Mouse (Mus musculus) heart, embryonic 15.5 days (tissue): ENCODE results near the gene Zg16. TPM values are rescaled to one million over a fixed set of nuclear protein-coding genes. Genes with fewer than 3 reads are reported as not detected.
"Not testable (repeated sequence)": the region's sequence is repeated elsewhere in the genome, so short reads cannot be mapped to it uniquely, and the experiment has no call there.

Experiments
- ATAC-seq: fragments of 200-750 bp; cut with Nextera tagmentation; replicated peaks from 2 replicates; pipeline ENCODE4 v1.8.0; 2017; ENCODE audit warnings: low read depth, moderate TSS enrichment; ENCODE audit not compliant: insufficient number of reproducible peaks, insufficient read depth, low FRiP score
- H3K27ac ChIP-seq: fragments of 300-500 bp; sonication (generic); 2 replicates; pipeline ENCODE4 v1.5.1; 2015; ENCODE audit warnings: mild to moderate bottlenecking, inconsistent platforms
- H3K27me3 ChIP-seq: fragments of 300-500 bp; sonication (generic); 2 replicates; pipeline ENCODE4 v1.6.1; 2015; ENCODE audit warnings: inconsistent platforms
- H3K36me3 ChIP-seq: fragments of 300-500 bp; sonication (generic); 2 replicates; pipeline ENCODE4 v1.6.1; 2015; ENCODE audit warnings: mild to moderate bottlenecking, inconsistent platforms
- H3K4me1 ChIP-seq: fragments of 300-500 bp; sonication (generic); replicated peaks from 2 replicates; pipeline ENCODE4 v1.6.1; 2015; ENCODE audit warnings: inconsistent platforms
- H3K4me2 ChIP-seq: fragments of 300-500 bp; sonication (generic); 2 replicates; pipeline ENCODE4 v1.6.1; 2015; ENCODE audit warnings: inconsistent platforms, mild to moderate bottlenecking, moderate library complexity
- H3K4me3 ChIP-seq: fragments of 300-500 bp; sonication (generic); 2 replicates; pipeline ENCODE4 v1.5.1; 2015; ENCODE audit warnings: mild to moderate bottlenecking, inconsistent platforms
- H3K9ac ChIP-seq: fragments of 300-500 bp; sonication (generic); 2 replicates; pipeline ENCODE4 v1.6.1; 2015; ENCODE audit warnings: mild to moderate bottlenecking, inconsistent platforms
- H3K9me3 ChIP-seq: fragments of 300-500 bp; sonication (generic); replicated peaks from 2 replicates; pipeline ENCODE4 v1.6.1; 2016; ENCODE audit warnings: inconsistent platforms
- WGBS: fragments of 180-500 bp; shearing (Covaris S2); methylation state at CpG from one replicate; pipeline ENCODE4 v1.1.7; 2015; ENCODE audit warnings: mixed read lengths; 5-methylcytosine and 5-hydroxymethylcytosine counted together
- polyA plus RNA-seq: library from polyadenylated mRNA; unstranded; fragments of >200 nt; fragmentation: Nextera tagmentation; extraction: Ambion mirVana; gene quantifications from 2 replicates; pipeline ENCODE4 v1.2.1, GENCODE M21; 2015

Gene Zg16
- polyA plus RNA-seq, 1 experiment from 2014 or later: not detected

- H3K4me2 ChIP-seq: no peak overlapping the region
- H3K9ac ChIP-seq: no peak overlapping the region
- no peaks in the 10 kb centered on the region for H3K27me3 ChIP-seq
- no peak overlapping the region for H3K4me3 ChIP-seq
- H3K4me1 ChIP-seq: peaks cover 6% of the 10 kb centered on the region
- H3K9me3 ChIP-seq: no peaks in the 10 kb centered on the region
- 80% methylated on average over 3 of the region's 3 CpGs for WGBS
- no peak for ATAC-seq
- H3K36me3 ChIP-seq: no peaks in the 10 kb centered on the region
- H3K27ac ChIP-seq: no peak overlapping the region
Observed at GRCm38 (mm10) chr7:127088083-127088482, 955 bp upstream of the Zg16 start.

- H3K27me3 ChIP-seq, H3K9ac ChIP-seq, H3K36me3 ChIP-seq, H3K4me1 ChIP-seq, H3K4me2 ChIP-seq, ATAC-seq, H3K4me3 ChIP-seq, H3K27ac ChIP-seq, H3K9me3 ChIP-seq: not testable (repeated sequence)
- 32% methylated on average over 6 of the region's 6 CpGs for WGBS
Observed at GRCm38 (mm10) chr7:127085751-127086150, 1.4 kb downstream of the Zg16 start.

DNA sequence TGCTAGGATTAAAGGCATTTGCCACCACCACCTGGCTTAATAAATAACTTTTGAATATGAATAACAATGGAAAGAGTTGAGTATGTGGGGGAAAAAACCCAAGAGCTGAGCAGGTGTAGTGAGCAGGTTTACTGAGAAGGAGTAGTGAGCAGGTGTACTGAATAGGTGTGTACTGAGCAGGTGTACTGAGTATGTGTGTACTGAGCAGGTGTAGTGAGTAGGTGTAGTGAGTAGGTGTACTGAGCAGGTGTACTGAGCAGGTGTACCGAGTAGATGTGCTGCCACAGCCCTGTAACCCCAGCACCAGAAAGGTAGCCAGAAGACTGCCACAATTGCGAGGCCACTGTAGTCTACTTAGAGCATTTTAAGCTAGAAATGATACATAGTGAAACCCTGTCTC is 2.3 kb downstream of the Zg16 start:
- no peaks in the 10 kb centered on the region for H3K36me3 ChIP-seq
- ATAC-seq: no peak
- no peaks in the 10 kb centered on the region for H3K9me3 ChIP-seq
- no peaks in the 10 kb centered on the region for H3K27me3 ChIP-seq
- H3K4me2 ChIP-seq: no peak overlapping the region
- H3K4me3 ChIP-seq: no peak overlapping the region
- no peak overlapping the region for H3K27ac ChIP-seq
- 81% methylated on average over 2 of the region's 2 CpGs for WGBS
- peaks cover 6% of the 10 kb centered on the region for H3K4me1 ChIP-seq
- H3K9ac ChIP-seq: no peak overlapping the region

GRCm38 (mm10) chr7:127083689-127084088 is 3.4 kb downstream of the Zg16 start:
- H3K9ac ChIP-seq: no peak overlapping the region
- peaks cover under 1% of the 10 kb centered on the region for H3K4me1 ChIP-seq
- ATAC-seq: no peak
- no peak overlapping the region for H3K4me2 ChIP-seq
- no peak overlapping the region for H3K27ac ChIP-seq
- H3K4me3 ChIP-seq: no peak overlapping the region
- H3K9me3 ChIP-seq: no peaks in the 10 kb centered on the region
- H3K27me3 ChIP-seq: no peaks in the 10 kb centered on the region
- no peaks in the 10 kb centered on the region for H3K36me3 ChIP-seq
- 71% methylated on average over 4 of the region's 4 CpGs for WGBS

GRCm38 (mm10) chr7:127082995-127083394 is 4.1 kb downstream of the Zg16 start:
- WGBS: 43% methylated on average over 2 of the region's 2 CpGs
- H3K4me2 ChIP-seq: no peak overlapping the region

GRCm38 (mm10) chr7:127082271-127082670 is 4.9 kb downstream of the Zg16 start:
- Histone ChIP-seq H3K27ac (no peak overlapping the region), H3K4me3 (no peak overlapping the region), H3K27me3 (no peaks in the 10 kb centered on the region), H3K36me3 (no peaks in the 10 kb centered on the region), H3K4me2 (no peak overlapping the region), H3K9me3 (no peaks in the 10 kb centered on the region), H3K9ac (no peak overlapping the region), H3K4me1 (no peaks in the 10 kb centered on the region)
- 59% methylated on average over 8 of the region's 8 CpGs for WGBS
- no peak for ATAC-seq

More at GRCm38 (mm10) chr7:127082995-127083394, 4.1 kb downstream of the Zg16 start:
- Histone ChIP-seq H3K9me3 (no peaks in the 10 kb centered on the region), H3K36me3 (no peaks in the 10 kb centered on the region), H3K4me3 (no peak overlapping the region), H3K27ac (no peak overlapping the region), H3K4me1 (no peaks in the 10 kb centered on the region), H3K27me3 (no peaks in the 10 kb centered on the region), H3K9ac (no peak overlapping the region)
- ATAC-seq: no peak

DNA sequence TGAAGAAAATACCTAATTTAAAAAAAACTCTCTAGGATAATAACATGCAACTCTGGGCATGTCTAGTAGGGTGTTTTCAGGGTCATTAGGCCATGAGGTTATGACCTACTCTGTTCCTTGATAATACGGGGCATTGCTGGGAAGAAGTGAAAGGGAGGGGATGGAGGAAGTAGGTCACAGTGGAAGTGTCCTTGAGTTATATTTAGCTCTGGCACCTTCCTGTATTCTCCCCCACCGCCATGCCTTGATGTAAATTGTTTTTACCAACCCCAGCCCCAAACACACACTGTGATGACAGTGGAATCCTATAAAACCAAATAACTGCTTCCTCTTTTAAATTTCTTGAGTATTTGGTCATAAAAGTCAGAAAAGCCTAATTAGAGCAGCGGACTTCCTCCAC is 7.1 kb downstream of the Zg16 start:
- Histone ChIP-seq H3K27me3 (no peaks in the 10 kb centered on the region), H3K9me3 (no peaks in the 10 kb centered on the region), H3K4me3 (no peak overlapping the region), H3K4me1 (0 out of 2 replicates have a peak, but pooled peaks cover 4% of the 10 kb centered on the region), H3K36me3 (no peaks in the 10 kb centered on the region), H3K9ac (no peak overlapping the region), H3K27ac (no peak overlapping the region), H3K4me2 (no peak overlapping the region)
- 53% methylated on average over 3 of the region's 3 CpGs for WGBS
- no peak for ATAC-seq

DNA sequence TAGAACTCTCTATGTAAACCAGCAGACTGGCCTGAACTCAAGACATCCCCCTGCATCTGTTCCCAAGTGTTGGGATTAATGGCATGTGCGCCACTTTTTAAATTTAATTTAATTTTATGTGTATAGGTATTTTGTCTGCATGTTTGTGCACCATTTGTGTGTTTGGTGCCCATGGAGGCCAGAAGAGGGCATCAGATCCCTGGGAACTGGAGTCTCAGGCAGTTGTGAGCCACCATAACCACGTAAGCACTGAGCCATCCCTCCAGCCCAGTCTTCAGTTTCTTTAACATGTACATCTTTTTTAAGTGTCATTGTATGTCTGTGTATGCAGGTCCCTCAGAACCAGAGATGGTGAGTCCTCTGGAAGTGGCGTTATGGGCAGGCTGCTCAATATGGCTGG is 9.4 kb downstream of the Zg16 start:
- H3K27me3 ChIP-seq: no peaks in the 10 kb centered on the region
- no peak for ATAC-seq
- H3K4me3 ChIP-seq: no peak overlapping the region
- H3K4me1 ChIP-seq: 0 out of 2 replicates have a peak, but pooled peaks cover 6% of the 10 kb centered on the region
- 84% methylated on average over 3 of the region's 3 CpGs for WGBS
- no peak overlapping the region for H3K9ac ChIP-seq
- no peak overlapping the region for H3K4me2 ChIP-seq
- H3K36me3 ChIP-seq: no peaks in the 10 kb centered on the region
- no peaks in the 10 kb centered on the region for H3K9me3 ChIP-seq
- H3K27ac ChIP-seq: no peak overlapping the region

DNA sequence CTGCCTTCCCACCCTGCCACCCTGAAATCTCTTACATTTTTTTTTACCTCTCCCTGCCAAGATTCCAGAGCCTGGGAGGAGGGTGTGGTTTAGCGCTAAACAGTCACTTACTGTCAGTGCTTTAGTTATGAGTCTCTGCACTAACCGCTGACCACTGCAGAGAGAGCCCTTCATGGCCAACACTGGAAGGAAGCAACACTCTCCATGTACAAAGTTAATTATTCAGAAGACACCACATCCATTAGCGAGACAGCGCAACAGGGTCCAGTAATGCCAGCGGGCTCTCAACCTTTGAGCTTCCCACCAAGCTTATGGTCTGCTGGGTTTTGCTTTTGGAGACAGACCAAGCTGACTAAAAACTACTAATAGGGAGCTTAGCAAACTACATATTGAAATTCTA is 10.9 kb downstream of the Zg16 start:
- Histone ChIP-seq H3K4me1 (0 out of 2 replicates have a peak, but pooled peaks cover 6% of the 10 kb centered on the region), H3K9ac (no peak overlapping the region)
- WGBS: 80% methylated on average over 5 of the region's 5 CpGs

DNA sequence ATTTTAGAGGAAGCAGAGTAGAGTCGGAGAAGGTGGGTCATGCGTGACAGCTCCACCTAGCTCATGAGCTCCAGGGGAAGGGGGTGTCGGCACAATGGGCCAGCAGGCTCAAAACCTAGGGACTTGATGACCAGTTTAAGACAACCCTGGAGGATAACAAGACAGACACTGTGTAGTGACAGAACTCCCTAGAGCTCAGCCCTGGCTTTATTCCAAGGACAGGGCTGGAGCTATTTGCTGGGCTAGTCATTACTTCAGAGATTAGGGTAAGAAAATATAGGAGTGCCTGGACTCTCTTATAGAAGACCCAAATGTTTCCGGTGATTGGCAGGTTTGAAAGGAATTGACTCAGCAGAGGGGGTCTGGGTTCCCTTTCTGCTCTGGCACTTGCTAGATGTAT is 13.9 kb downstream of the Zg16 start:
- WGBS: 72% methylated on average over 4 of the region's 4 CpGs
- H3K4me1 ChIP-seq: 0 out of 2 replicates have a peak, but pooled peaks cover 6% of the 10 kb centered on the region
- no peak for ATAC-seq

More for the DNA sequence above, 10.9 kb downstream of the Zg16 start:
- Histone ChIP-seq H3K9me3 (no peaks in the 10 kb centered on the region), H3K4me2 (no peak overlapping the region), H3K27me3 (no peaks in the 10 kb centered on the region), H3K36me3 (no peaks in the 10 kb centered on the region), H3K27ac (no peak overlapping the region), H3K4me3 (no peak overlapping the region)
- ATAC-seq: no peak

GRCm38 (mm10) chr7:127070871-127071413 is 16.2 kb downstream of the Zg16 start:
- H3K27ac ChIP-seq: no peak overlapping the region
- 0 out of 2 replicates have a peak, but pooled peaks cover 5% of the 10 kb centered on the region for H3K4me1 ChIP-seq
- no peak overlapping the region for H3K4me3 ChIP-seq
- no peak overlapping the region for H3K4me2 ChIP-seq
- no peak for ATAC-seq
- no peaks in the 10 kb centered on the region for H3K9me3 ChIP-seq
- no peak overlapping the region for H3K9ac ChIP-seq
- H3K27me3 ChIP-seq: no peaks in the 10 kb centered on the region
- H3K36me3 ChIP-seq: no peaks in the 10 kb centered on the region
- WGBS: 68% methylated on average over 4 of the region's 4 CpGs

More for the DNA sequence above, 13.9 kb downstream of the Zg16 start:
- no peak overlapping the region for H3K27ac ChIP-seq
- no peak overlapping the region for H3K9ac ChIP-seq
- H3K36me3 ChIP-seq: no peaks in the 10 kb centered on the region
- no peaks in the 10 kb centered on the region for H3K9me3 ChIP-seq
- no peaks in the 10 kb centered on the region for H3K27me3 ChIP-seq
- H3K4me2 ChIP-seq: no peak overlapping the region
- no peak overlapping the region for H3K4me3 ChIP-seq

- H3K9me3 ChIP-seq: no peaks in the 10 kb centered on the region
- 45% methylated on average over 4 of the region's 4 CpGs for WGBS
- ATAC-seq: no peak
- no peak overlapping the region for H3K27ac ChIP-seq
- H3K4me3 ChIP-seq: no peak overlapping the region
- H3K36me3 ChIP-seq: no peaks in the 10 kb centered on the region
- H3K4me2 ChIP-seq: no peak overlapping the region
- H3K27me3 ChIP-seq: no peaks in the 10 kb centered on the region
- no peak overlapping the region for H3K9ac ChIP-seq
- no peaks in the 10 kb centered on the region for H3K4me1 ChIP-seq
Observed at GRCm38 (mm10) chr7:127066317-127066716, 20.8 kb downstream of the Zg16 start.
